Mouse (Mus musculus) liver, adult 2 months (tissue): ENCODE results near the gene 4932438H23Rik.

Experiments used
- CTCF ChIP-seq: fragments of 200-500 bp; IDR thresholded peaks from 2 replicates; pipeline ENCODE4 v1.5.1; 2011; ENCODE audit warnings: low read depth, low read length, control low read depth
- POLR2A ChIP-seq: fragments of 200-500 bp; IDR thresholded peaks from 2 replicates; pipeline ENCODE4 v1.6.1; 2011; ENCODE audit warnings: low read length, control low read depth; ENCODE audit not compliant: insufficient read depth; ENCODE audit errors: extremely low read depth

DNA sequence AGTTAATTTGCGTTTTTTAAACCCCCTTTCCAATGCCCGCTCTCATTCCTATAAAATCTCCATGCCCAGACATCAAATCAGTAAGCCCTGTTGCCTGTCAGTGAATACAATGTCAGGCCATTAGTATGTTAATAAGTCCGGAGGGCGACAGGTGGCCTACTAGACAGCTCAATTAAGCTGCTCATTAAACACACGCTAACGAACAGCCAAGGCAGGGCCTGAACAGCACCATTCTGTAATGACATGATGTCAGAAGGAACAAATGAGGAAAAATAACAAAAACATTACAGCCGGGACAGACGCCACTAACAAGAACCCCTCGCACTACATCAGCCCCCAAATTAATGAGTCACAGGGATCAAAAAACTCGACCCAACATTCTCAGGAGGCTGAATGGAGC lies 45.5 kb upstream of the 4932438H23Rik start:
- TF ChIP-seq CTCF (no peak), POLR2A (no peak)
